Mouse (Mus musculus): ENCODE measurements around the gene Slc41a1.

- no peak for TF ChIP-seq POLR2A (IDR thresholded peaks at IDR 0.05; ENCODE audit: control insufficient read depth, extremely low read depth, insufficient read depth, low read length, poor library complexity)
- no peak for TF ChIP-seq CTCF (IDR thresholded peaks at IDR 0.05; ENCODE audit: borderline replicate concordance, control insufficient read depth, extremely low read depth, insufficient read depth, low read length, poor library complexity)
These were observed 13.1 kb upstream of the Slc41a1 start for GRCm38 (mm10) chr1:131814191-131814590.

All from thymus, adult 2 months (tissue).